Mouse (Mus musculus): Measurements from ENCODE around the gene Usp10. TPM values are rescaled to one million over a fixed set of nuclear protein-coding genes. Genes with fewer than 3 reads are reported as not detected.

Usp10 gene
- polyA plus RNA-seq, 1 experiment = 143 TPM

- TF ChIP-seq CTCF (IDR thresholded peaks at IDR 0.05; ENCODE audit: borderline replicate concordance, extremely low read depth, insufficient read depth, insufficient read length) = no peak
- TF ChIP-seq POLR2A (IDR thresholded peaks at IDR 0.05; ENCODE audit: borderline replicate concordance, extremely low read depth, insufficient read depth, insufficient read length, poor library complexity, severe bottlenecking) = no peak
Measured at GRCm38 (mm10) chr8:119964859-119965258, 54.7 kb downstream of the Usp10 start.

GRCm38 (mm10) chr8:119967435-119967834 is 57.3 kb downstream of the Usp10 start:
- no peak for DNase-seq (ENCODE audit: low read depth)
- TF ChIP-seq CTCF (IDR thresholded peaks at IDR 0.05; ENCODE audit: borderline replicate concordance, extremely low read depth, insufficient read depth, insufficient read length) (no peak), POLR2A (IDR thresholded peaks at IDR 0.05; ENCODE audit: borderline replicate concordance, extremely low read depth, insufficient read depth, insufficient read length, poor library complexity, severe bottlenecking) (no peak)

More at GRCm38 (mm10) chr8:119964859-119965258, 54.7 kb downstream of the Usp10 start:
- no peak for DNase-seq (ENCODE audit: low read depth)

GRCm38 (mm10) chr8:119970169-119970568 is 60.0 kb downstream of the Usp10 start:
- DNase-seq (ENCODE audit: low read depth) = no peak
- TF ChIP-seq CTCF (IDR thresholded peaks at IDR 0.05; ENCODE audit: borderline replicate concordance, extremely low read depth, insufficient read depth, insufficient read length) = no peak
- no peak for TF ChIP-seq POLR2A (IDR thresholded peaks at IDR 0.05; ENCODE audit: borderline replicate concordance, extremely low read depth, insufficient read depth, insufficient read length, poor library complexity, severe bottlenecking)

- DNase-seq (ENCODE audit: low read depth) = no peak
- TF ChIP-seq CTCF (IDR thresholded peaks at IDR 0.05; ENCODE audit: borderline replicate concordance, extremely low read depth, insufficient read depth, insufficient read length) (no peak), POLR2A (IDR thresholded peaks at IDR 0.05; ENCODE audit: borderline replicate concordance, extremely low read depth, insufficient read depth, insufficient read length, poor library complexity, severe bottlenecking) (no peak)
Measured at GRCm38 (mm10) chr8:119972558-119972957, 62.4 kb downstream of the Usp10 start.

DNA sequence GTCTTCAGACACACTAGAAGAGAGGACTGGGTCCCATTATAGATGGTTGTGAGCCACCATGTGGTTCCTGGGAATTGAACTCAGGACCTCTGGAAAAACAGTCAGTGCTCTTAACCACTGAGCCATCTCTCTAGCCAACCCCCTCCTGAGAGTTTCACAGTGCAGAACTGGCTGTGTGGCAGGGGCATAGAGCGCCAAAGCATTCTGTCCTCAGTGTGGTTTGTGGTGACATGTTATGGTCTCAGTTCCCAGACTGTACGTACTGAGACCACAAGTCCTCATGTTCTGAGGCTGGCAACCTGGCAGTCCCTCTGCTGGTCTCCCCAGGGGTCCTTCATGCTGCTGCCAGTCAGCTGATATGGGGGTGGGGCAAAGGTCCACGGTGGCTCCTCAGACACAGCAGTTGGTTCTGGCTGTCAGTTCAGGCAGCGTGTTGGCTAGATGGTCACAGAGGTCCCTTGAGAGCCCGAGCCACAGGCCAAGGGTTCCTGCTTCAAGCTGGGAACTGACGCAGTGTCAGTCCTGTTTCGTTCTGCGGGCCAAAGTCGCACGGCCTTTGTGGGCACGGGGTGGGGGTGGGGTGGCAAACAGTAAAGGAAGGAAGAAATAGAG is 68.7 kb downstream of the Usp10 start:
- no peak for DNase-seq (ENCODE audit: low read depth)
- TF ChIP-seq POLR2A (IDR thresholded peaks at IDR 0.05; ENCODE audit: borderline replicate concordance, extremely low read depth, insufficient read depth, insufficient read length, poor library complexity, severe bottlenecking) (no peak), CTCF (IDR thresholded peaks at IDR 0.05; ENCODE audit: borderline replicate concordance, extremely low read depth, insufficient read depth, insufficient read length) (no peak)

- no peak for TF ChIP-seq POLR2A (IDR thresholded peaks at IDR 0.05; ENCODE audit: borderline replicate concordance, extremely low read depth, insufficient read depth, insufficient read length, poor library complexity, severe bottlenecking)
- TF ChIP-seq CTCF (IDR thresholded peaks at IDR 0.05; ENCODE audit: borderline replicate concordance, extremely low read depth, insufficient read depth, insufficient read length) = peak; percentile 10; the same call in 1 of the 2 replicates
Measured at GRCm38 (mm10) chr8:119981253-119981652, 71.1 kb downstream of the Usp10 start.

DNA sequence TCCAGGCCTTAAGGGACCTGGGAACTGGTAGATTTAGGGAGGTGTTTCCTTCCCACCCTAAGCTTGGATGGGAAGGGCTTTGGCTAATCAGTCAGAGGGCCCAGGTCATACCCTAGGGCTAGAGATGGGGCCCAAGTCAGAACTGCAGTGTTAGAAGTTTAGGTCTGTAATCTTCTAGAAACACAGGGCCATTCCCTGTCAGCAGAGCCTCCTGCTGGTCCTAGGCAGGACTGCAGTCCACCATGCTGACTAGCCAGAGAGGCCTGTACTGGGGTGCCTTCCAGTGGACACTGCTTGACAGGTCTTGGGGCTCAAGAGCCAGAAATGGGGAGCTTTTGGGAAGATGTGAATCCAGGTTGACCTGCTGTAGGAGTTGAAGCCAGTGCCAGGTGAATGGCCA is 73.9 kb downstream of the Usp10 start:
- no peak for DNase-seq (ENCODE audit: low read depth)
- TF ChIP-seq POLR2A (IDR thresholded peaks at IDR 0.05; ENCODE audit: borderline replicate concordance, extremely low read depth, insufficient read depth, insufficient read length, poor library complexity, severe bottlenecking) (no peak), CTCF (IDR thresholded peaks at IDR 0.05; ENCODE audit: borderline replicate concordance, extremely low read depth, insufficient read depth, insufficient read length) (peak; percentile 28; the same call in 1 of the 2 replicates)

More at GRCm38 (mm10) chr8:119981253-119981652, 71.1 kb downstream of the Usp10 start:
- DNase-seq (ENCODE audit: low read depth) = no peak

DNA sequence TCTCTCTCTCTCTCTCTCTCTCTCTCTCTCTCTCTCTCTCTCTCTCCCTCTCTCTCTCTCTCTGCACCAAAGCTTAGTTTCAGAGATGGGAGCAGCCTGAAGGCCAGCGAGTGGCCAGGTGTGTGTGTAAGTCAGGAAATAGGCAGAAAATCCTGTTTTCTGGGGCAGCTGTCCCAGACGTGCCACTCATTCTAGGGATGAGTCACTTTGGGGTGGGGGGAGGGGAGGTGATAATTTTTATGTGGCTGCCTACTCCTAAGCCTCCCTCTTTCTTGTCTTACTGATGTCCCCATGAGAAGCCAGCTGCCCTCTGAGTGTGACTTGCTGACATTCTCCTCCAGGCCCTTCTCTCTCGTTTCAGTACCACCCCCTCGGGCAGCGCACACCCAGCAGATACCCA is 76.0 kb downstream of the Usp10 start:
- TF ChIP-seq POLR2A (IDR thresholded peaks at IDR 0.05; ENCODE audit: borderline replicate concordance, extremely low read depth, insufficient read depth, insufficient read length, poor library complexity, severe bottlenecking) = no peak
- TF ChIP-seq CTCF (IDR thresholded peaks at IDR 0.05; ENCODE audit: borderline replicate concordance, extremely low read depth, insufficient read depth, insufficient read length) = no peak
- no peak for DNase-seq (ENCODE audit: low read depth)

GRCm38 (mm10) chr8:119988087-119988486 is 77.9 kb downstream of the Usp10 start:
- TF ChIP-seq POLR2A (IDR thresholded peaks at IDR 0.05; ENCODE audit: borderline replicate concordance, extremely low read depth, insufficient read depth, insufficient read length, poor library complexity, severe bottlenecking) (no peak), CTCF (IDR thresholded peaks at IDR 0.05; ENCODE audit: borderline replicate concordance, extremely low read depth, insufficient read depth, insufficient read length) (no peak)
- DNase-seq (ENCODE audit: low read depth) = no peak

- no peak for TF ChIP-seq CTCF (IDR thresholded peaks at IDR 0.05; ENCODE audit: borderline replicate concordance, extremely low read depth, insufficient read depth, insufficient read length)
- no peak for TF ChIP-seq POLR2A (IDR thresholded peaks at IDR 0.05; ENCODE audit: borderline replicate concordance, extremely low read depth, insufficient read depth, insufficient read length, poor library complexity, severe bottlenecking)
- DNase-seq (ENCODE audit: low read depth) = peak; percentile 95
Measured at GRCm38 (mm10) chr8:119992249-119992648, 82.1 kb downstream of the Usp10 start, which contains the start of gene Crispld2. Crispld2 (plus strand) TSS chr8:119992438.

DNA sequence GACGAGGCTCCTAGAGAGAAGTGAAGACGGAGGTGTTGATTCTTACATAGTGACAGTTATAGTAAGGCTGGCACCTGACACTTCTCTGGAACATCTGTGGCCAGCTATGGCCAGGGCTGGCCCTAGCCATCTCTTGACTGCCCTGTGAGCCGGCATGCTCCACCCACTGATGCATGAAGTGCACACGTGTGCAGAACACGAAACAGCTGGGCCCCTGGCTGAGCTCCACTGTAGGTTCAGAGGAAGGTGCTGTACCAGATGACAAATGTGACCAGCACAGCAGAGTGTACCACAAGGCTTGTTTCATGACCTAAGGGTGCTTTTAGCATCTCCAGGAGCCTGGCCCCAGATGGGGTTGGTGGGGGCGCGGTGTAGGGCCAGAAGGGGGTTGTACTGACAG is 84.0 kb downstream of the Usp10 start:
- TF ChIP-seq POLR2A (IDR thresholded peaks at IDR 0.05; ENCODE audit: borderline replicate concordance, extremely low read depth, insufficient read depth, insufficient read length, poor library complexity, severe bottlenecking) (no peak), CTCF (IDR thresholded peaks at IDR 0.05; ENCODE audit: borderline replicate concordance, extremely low read depth, insufficient read depth, insufficient read length) (no peak)
- DNase-seq (ENCODE audit: low read depth) = no peak

- TF ChIP-seq CTCF (IDR thresholded peaks at IDR 0.05; ENCODE audit: borderline replicate concordance, extremely low read depth, insufficient read depth, insufficient read length) = no peak
- no peak for TF ChIP-seq POLR2A (IDR thresholded peaks at IDR 0.05; ENCODE audit: borderline replicate concordance, extremely low read depth, insufficient read depth, insufficient read length, poor library complexity, severe bottlenecking)
- DNase-seq (ENCODE audit: low read depth) = no peak
Measured at GRCm38 (mm10) chr8:119994556-119994955, 84.4 kb downstream of the Usp10 start.

Measured in brain, embryonic 14.5 days (tissue).